Mouse (Mus musculus): ENCODE data around the gene Prdm10. TPM values are rescaled to one million over a fixed set of nuclear protein-coding genes. Genes with fewer than 3 reads are reported as not detected.

Gene Prdm10
- total and polyA plus RNA-seq, 3 experiments, result 4.8 to 5.4 (median 5.1) TPM

DNA sequence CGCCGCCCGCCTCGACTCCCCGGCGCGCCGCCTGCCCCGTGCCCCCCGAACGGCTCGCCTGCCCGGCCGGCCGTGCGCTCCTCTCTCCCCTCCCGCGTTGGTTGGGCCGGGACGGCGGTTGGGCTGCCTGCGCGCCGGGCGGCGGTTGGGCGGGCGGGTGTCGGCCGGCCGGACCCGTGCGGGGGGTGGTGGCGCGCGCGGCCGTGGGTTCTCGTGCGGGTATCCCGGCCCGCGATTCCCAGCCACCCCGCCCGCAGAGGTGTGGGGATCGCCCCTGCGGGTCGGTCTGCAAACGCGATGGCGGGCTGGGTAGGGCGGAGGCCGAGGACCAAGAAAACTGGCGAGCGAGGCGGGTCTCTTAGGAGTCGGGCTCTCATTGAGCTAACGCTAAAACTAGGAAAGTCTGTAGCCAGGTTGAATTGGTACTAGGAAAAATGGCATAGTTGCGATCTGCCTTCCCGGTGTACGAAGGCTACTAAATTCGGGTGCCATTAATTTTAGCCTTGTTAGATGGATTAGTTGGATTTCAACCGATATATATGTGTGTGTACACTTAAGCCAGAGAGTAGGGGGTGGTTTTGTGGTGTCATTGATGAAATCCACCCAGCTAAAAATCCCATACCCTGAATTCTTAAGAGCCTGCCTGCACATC lies 799 bp downstream of the Prdm10 start:
- TF ChIP-seq POLR2A (IDR thresholded peaks at IDR 0.05; ENCODE audit: insufficient read depth, low read depth, low read length), result no peak
- 0 out of 2 replicates have a peak, but pooled peaks have one; percentile 22 for TF ChIP-seq EP300 (IDR thresholded peaks at IDR 0.05; ENCODE audit: insufficient read depth, low read depth, low read length)
- Histone ChIP-seq H3K27me3 (ENCODE audit: control insufficient read depth, insufficient read depth, low read length) (no peaks in the 10 kb centered on the region), H3K4me3 (peak overlapping the region; percentile 91), H3K79me2 (replicated peaks; ENCODE audit: control insufficient read depth, insufficient read depth, low read length) (no peaks in the 10 kb centered on the region), H3K9ac (ENCODE audit: low read depth, low read length) (peak overlapping the region; percentile 100), H3K36me3 (ENCODE audit: control insufficient read depth, insufficient read depth, low read length) (no peaks in the 10 kb centered on the region), H3K27ac (peak overlapping the region; percentile 99), H3K4me1 (ENCODE audit: control insufficient read depth, insufficient read depth, low read length) (peaks cover 7% of the 10 kb centered on the region)
- peak; percentile 91 to 92 for DNase-seq
- WGBS, result under 1% methylated on average over 59 of the region's 63 CpGs
- intact Hi-C loops (cut with DNase I), result loop anchor here (5.0 kb wide), 3 partner anchors 106 to 249 kb away; partner anchors contain the start of genes Nfrkb and Zbtb44

DNA sequence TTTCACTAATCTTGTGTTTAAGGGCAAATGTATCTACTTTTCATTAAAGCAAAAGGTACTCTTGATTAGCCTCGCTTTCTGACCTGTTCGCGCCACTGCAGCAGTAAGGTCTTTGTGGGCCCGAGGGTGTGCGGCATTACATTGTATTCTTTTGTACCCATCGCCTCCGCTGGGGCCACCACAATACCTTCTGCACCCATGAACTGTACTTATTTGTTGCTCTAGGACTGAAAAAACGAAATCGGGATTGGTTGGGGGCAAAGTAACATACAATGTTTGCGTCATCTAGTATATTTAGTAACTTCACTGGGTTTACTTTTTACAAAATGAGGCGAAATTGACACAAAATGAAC lies 1.3 kb downstream of the Prdm10 start:
- intact Hi-C loops (cut with DNase I), result loop anchor here (5.0 kb wide), 3 partner anchors 106 to 249 kb away; partner anchors contain the start of genes Nfrkb and Zbtb44
- Histone ChIP-seq H3K36me3 (ENCODE audit: control insufficient read depth, insufficient read depth, low read length) (no peaks in the 10 kb centered on the region), H3K4me3 (peak overlapping the region; percentile 91), H3K79me2 (replicated peaks; ENCODE audit: control insufficient read depth, insufficient read depth, low read length) (no peaks in the 10 kb centered on the region), H3K9ac (ENCODE audit: low read depth, low read length) (peak overlapping the region; percentile 100), H3K27ac (peak overlapping the region; percentile 99), H3K4me1 (ENCODE audit: control insufficient read depth, insufficient read depth, low read length) (peaks cover 7% of the 10 kb centered on the region), H3K27me3 (ENCODE audit: control insufficient read depth, insufficient read depth, low read length) (no peaks in the 10 kb centered on the region)
- TF ChIP-seq EP300 (IDR thresholded peaks at IDR 0.05; ENCODE audit: insufficient read depth, low read depth, low read length) (no peak), POLR2A (IDR thresholded peaks at IDR 0.05; ENCODE audit: insufficient read depth, low read depth, low read length) (no peak), CTCF (IDR thresholded peaks at IDR 0.05) (no peak)
- WGBS, result 12% methylated on average over 11 of the region's 11 CpGs
- no peak for DNase-seq

DNA sequence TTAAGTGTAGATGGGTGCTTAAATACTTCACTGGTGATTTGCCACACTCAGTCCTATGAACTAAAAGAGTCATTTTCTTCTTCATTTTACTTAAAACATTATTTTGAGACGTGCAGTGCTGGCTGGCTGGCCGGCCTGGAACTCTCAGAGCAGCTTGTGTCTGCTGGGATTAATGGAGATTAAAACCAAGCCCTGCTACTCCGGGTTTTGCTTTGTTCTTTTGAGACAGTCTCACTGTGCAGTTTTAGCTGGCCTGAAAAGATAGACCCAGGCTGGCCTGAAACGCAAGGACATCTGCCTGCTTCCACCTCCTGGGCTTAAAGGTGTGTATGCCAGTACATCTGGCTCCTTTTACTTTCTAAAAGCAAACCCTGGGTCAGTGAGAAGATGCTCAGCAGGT lies 2.2 kb downstream of the Prdm10 start:
- TF ChIP-seq POLR2A (IDR thresholded peaks at IDR 0.05; ENCODE audit: insufficient read depth, low read depth, low read length), result no peak
- DNase-seq, result no peak
- 66% methylated on average over 4 of the region's 4 CpGs for WGBS
- Histone ChIP-seq H3K27ac (no peak overlapping the region), H3K4me3 (no peak overlapping the region), H3K4me1 (ENCODE audit: control insufficient read depth, insufficient read depth, low read length) (peaks cover 7% of the 10 kb centered on the region), H3K36me3 (ENCODE audit: control insufficient read depth, insufficient read depth, low read length) (no peaks in the 10 kb centered on the region), H3K9ac (ENCODE audit: low read depth, low read length) (no peak overlapping the region), H3K27me3 (ENCODE audit: control insufficient read depth, insufficient read depth, low read length) (no peaks in the 10 kb centered on the region), H3K79me2 (replicated peaks; ENCODE audit: control insufficient read depth, insufficient read depth, low read length) (0 out of 2 replicates have a peak, but pooled peaks cover 3% of the 10 kb centered on the region)
- intact Hi-C loops (cut with DNase I), result loop anchor here (5.0 kb wide), 3 partner anchors 105 to 250 kb away; partner anchors contain the start of genes Nfrkb and Zbtb44

DNA sequence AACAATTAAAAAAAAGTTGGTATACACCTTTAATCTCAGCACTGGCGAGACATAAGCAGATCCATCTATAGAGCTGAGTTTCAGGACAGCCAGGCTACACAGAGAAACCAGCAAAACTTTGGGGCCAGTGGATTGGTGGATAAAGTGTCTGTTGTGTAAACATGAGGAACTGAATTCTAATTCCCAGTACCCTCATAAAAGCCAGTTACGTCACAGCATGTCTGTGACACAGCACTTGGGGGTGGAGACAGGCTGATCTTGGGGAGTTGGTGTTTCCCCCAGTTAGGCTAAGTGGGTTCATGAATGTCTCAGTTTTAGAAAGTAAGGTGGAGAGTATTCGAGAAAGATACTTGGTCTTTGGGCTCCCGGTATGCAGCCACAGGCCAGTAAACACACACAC lies 2.7 kb downstream of the Prdm10 start:
- H3K4me3 ChIP-seq, result no peak overlapping the region
- WGBS, result 87% methylated on average over 4 of the region's 4 CpGs
- TF ChIP-seq CTCF (IDR thresholded peaks at IDR 0.05) (no peak), POLR2A (IDR thresholded peaks at IDR 0.05; ENCODE audit: insufficient read depth, low read depth, low read length) (no peak), EP300 (IDR thresholded peaks at IDR 0.05; ENCODE audit: insufficient read depth, low read depth, low read length) (no peak)
- DNase-seq, result no peak
- no peaks in the 10 kb centered on the region for H3K27me3 ChIP-seq (ENCODE audit: control insufficient read depth, insufficient read depth, low read length)
- H3K4me1 ChIP-seq (ENCODE audit: control insufficient read depth, insufficient read depth, low read length), result peaks cover 7% of the 10 kb centered on the region
- 0 out of 2 replicates have a peak, but pooled peaks cover 3% of the 10 kb centered on the region for H3K79me2 ChIP-seq (replicated peaks; ENCODE audit: control insufficient read depth, insufficient read depth, low read length)
- H3K9ac ChIP-seq (ENCODE audit: low read depth, low read length), result no peak overlapping the region
- H3K36me3 ChIP-seq (ENCODE audit: control insufficient read depth, insufficient read depth, low read length), result no peaks in the 10 kb centered on the region
- no peak overlapping the region for H3K27ac ChIP-seq
- intact Hi-C loops (cut with DNase I), result loop anchor here (5.0 kb wide), 3 partner anchors 104 to 251 kb away; partner anchors contain the start of genes Nfrkb and Zbtb44

DNA sequence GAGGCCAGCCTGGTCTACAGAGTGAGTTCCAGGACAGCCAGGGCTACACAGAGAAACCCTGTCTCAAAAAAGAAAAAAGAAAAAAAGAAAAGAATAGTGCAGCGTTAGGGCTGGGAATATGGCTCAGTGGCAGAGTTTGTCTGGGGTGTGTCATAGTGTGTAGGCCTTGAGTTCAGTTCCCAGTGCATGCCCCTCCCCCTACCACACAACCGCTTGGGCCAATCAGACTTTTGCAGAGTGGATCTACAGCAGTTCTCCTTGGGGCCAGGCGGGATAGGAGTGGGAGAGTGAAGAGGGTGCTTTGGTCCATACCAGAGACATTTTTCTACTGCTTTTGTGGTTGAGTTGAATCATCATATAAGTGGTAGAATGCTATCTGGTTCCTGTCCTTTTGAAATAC lies 3.6 kb downstream of the Prdm10 start:
- H3K27me3 ChIP-seq (ENCODE audit: control insufficient read depth, insufficient read depth, low read length), result no peaks in the 10 kb centered on the region
- 84% methylated on average over 3 of the region's 3 CpGs for WGBS
- no peak overlapping the region for H3K9ac ChIP-seq (ENCODE audit: low read depth, low read length)
- no peak overlapping the region for H3K27ac ChIP-seq
- intact Hi-C loops (cut with DNase I), result loop anchor here (5.0 kb wide), 3 partner anchors 103 to 252 kb away; partner anchors contain the start of genes Nfrkb and Zbtb44
- no peaks in the 10 kb centered on the region for H3K36me3 ChIP-seq (ENCODE audit: control insufficient read depth, insufficient read depth, low read length)
- H3K4me3 ChIP-seq, result no peak overlapping the region
- H3K4me1 ChIP-seq (ENCODE audit: control insufficient read depth, insufficient read depth, low read length), result peaks cover 7% of the 10 kb centered on the region
- TF ChIP-seq CTCF (IDR thresholded peaks at IDR 0.05) (no peak), POLR2A (IDR thresholded peaks at IDR 0.05; ENCODE audit: insufficient read depth, low read depth, low read length) (no peak), EP300 (IDR thresholded peaks at IDR 0.05; ENCODE audit: insufficient read depth, low read depth, low read length) (no peak)
- 0 out of 2 replicates have a peak, but pooled peaks cover 3% of the 10 kb centered on the region for H3K79me2 ChIP-seq (replicated peaks; ENCODE audit: control insufficient read depth, insufficient read depth, low read length)
- DNase-seq, result no peak

DNA sequence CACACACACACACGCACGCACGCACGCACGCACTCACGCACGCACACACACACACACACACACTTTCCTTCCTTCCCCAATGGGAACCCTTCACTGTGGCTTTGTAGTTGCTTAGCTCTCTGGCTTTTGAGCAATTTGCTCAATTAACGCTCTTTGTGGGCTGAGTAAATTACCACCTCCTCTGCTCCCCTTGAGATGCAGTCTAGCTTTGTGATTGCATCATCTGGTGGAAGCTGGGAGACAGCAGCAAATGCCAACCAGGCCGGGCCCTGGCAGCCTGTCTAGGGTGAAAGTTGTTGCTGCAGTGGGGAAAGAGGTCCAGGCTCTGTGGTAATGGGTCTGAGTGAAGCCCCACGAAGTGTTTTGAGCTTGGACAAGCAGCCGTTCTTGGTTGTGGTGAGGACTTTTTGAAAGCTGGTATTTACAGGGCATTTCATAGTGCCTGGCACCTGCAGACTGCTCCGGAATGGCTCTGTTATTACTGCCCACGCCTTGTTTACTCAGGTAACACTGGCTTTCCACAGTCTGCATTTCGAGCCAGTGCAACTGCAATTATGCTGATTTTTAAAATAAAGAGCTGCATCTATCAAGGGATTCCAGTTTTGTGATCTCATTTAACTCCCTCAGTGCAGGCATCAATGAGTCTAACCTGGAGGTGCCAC lies 10.0 kb downstream of the Prdm10 start:
- H3K36me3 ChIP-seq (ENCODE audit: control insufficient read depth, insufficient read depth, low read length), result no peaks in the 10 kb centered on the region; the same call in 1 of the 2 replicates
- H3K4me1 ChIP-seq (ENCODE audit: control insufficient read depth, insufficient read depth, low read length), result no peaks in the 10 kb centered on the region
- H3K27ac ChIP-seq, result no peak overlapping the region
- no peak overlapping the region for H3K4me3 ChIP-seq
- TF ChIP-seq POLR2A (IDR thresholded peaks at IDR 0.05; ENCODE audit: insufficient read depth, low read depth, low read length), result no peak
- TF ChIP-seq EP300 (IDR thresholded peaks at IDR 0.05; ENCODE audit: insufficient read depth, low read depth, low read length), result no peak
- TF ChIP-seq CTCF (IDR thresholded peaks at IDR 0.05), result no peak
- H3K79me2 ChIP-seq (replicated peaks; ENCODE audit: control insufficient read depth, insufficient read depth, low read length), result 0 out of 2 replicates have a peak, but pooled peaks cover 3% of the 10 kb centered on the region
- intact Hi-C loops (cut with DNase I), result no loop called here
- 75% methylated on average over 14 of the region's 14 CpGs for WGBS
- no peak overlapping the region for H3K9ac ChIP-seq (ENCODE audit: low read depth, low read length)
- DNase-seq, result peak in 1 of 2 experiments; percentile 23
- H3K27me3 ChIP-seq (ENCODE audit: control insufficient read depth, insufficient read depth, low read length), result no peaks in the 10 kb centered on the region

Measured in heart, adult 2 months (tissue).